Mouse (Mus musculus) left cerebral cortex, postnatal 36 days (tissue): ENCODE data around the gene Farp2. TPM values are rescaled to one million over a fixed set of nuclear protein-coding genes. Genes with fewer than 3 reads are reported as not detected.

ENCODE experiments used
- DNase-seq, 2 experiments: peaks; one replicate each; pipeline ENCODE4 v3.0.0; 2021 to 2022; ENCODE audit warnings: low spot score in 2 of 2, mixed read lengths in 1 of 2
- intact Hi-C: fragments of 180-260 bp; cut with DNase I; formaldehyde crosslinking; loops from one replicate; pipeline ENCODE4 v1.15.1; 2025
- total RNA-seq, 2 experiments: library from RNA; stranded (reverse); gene quantifications; 2 replicates each; pipeline ENCODE4 v1.2.3; 2021

Gene Farp2
- total RNA-seq, 2 experiments from 2014 or later, result 11.5 to 12.1 TPM

GRCm38 (mm10) chr1:93543196-93543595 lies 31.3 kb downstream of the Farp2 start:
- no peak for DNase-seq
- intact Hi-C loops, result no loop called here

GRCm38 (mm10) chr1:93547286-93547685 lies 35.4 kb downstream of the Farp2 start:
- intact Hi-C loops, result no loop called here

DNA sequence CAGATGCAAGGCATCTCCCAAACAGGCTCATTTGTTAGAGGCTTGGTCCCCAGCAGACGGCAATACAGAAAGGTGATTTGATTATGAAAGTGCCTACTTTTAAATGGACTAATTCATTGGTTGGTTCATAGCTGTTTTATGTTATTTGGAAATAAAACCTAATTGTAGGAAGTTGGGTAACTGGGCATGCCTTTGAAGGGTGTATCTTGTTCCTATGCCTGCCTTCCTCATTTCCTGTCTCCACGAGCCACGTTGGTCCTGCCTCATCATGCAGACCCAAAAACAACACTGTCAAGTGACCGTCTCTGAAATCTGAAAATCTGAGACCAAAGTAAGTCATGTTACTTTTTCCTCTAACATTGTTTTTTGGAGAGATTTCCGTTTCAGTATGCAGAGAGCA lies 39.5 kb downstream of the Farp2 start:
- no peak for DNase-seq
- intact Hi-C loops, result no loop called here

More at GRCm38 (mm10) chr1:93547286-93547685, 35.4 kb downstream of the Farp2 start:
- no peak for DNase-seq

- intact Hi-C loops, result no loop called here
- no peak for DNase-seq
Measured at GRCm38 (mm10) chr1:93563224-93563623, 51.3 kb downstream of the Farp2 start.

DNA sequence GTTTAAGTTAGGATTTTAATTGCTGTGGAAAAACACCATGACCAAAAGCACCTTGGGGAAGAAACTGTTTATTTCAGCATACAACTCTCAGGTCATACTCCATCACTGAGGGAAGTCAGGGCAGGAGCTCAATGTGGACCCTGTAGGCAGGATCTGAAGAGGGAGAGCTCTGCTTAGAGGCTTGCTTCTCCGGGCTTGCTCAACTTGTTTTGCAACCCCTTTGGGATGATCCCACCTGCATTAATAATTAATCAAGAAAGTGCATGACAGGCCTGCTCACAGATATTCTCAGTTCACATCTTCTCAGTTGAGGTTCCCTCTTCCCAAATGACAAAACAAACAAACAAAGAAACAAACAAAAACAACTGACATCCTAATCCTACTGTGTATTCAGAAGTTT lies 51.8 kb downstream of the Farp2 start:
- intact Hi-C loops, result no loop called here
- no peak for DNase-seq

- intact Hi-C loops, result no loop called here
- no peak for DNase-seq
Measured at GRCm38 (mm10) chr1:93564781-93565180, 52.9 kb downstream of the Farp2 start.

DNA sequence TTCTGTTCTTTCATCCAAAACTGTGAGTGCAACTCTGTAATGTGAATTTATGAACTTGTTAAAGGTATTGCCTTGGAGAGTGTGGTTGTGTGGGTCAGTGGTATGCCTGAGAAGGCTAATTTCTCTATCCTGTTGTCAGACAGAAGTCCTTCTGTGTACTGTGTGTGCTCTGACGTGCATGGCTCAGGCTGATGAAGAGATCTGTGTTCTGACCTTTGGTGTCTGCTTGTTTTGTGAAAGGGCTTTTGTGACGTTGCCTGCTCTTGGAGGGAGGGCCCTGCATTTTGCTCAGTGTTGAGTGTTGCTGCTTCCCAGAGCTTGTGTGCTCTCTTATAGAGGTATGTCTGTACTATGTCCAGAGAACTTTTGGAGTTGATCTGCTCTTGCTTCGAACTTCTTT lies 55.1 kb downstream of the Farp2 start:
- intact Hi-C loops, result no loop called here
- no peak for DNase-seq

DNA sequence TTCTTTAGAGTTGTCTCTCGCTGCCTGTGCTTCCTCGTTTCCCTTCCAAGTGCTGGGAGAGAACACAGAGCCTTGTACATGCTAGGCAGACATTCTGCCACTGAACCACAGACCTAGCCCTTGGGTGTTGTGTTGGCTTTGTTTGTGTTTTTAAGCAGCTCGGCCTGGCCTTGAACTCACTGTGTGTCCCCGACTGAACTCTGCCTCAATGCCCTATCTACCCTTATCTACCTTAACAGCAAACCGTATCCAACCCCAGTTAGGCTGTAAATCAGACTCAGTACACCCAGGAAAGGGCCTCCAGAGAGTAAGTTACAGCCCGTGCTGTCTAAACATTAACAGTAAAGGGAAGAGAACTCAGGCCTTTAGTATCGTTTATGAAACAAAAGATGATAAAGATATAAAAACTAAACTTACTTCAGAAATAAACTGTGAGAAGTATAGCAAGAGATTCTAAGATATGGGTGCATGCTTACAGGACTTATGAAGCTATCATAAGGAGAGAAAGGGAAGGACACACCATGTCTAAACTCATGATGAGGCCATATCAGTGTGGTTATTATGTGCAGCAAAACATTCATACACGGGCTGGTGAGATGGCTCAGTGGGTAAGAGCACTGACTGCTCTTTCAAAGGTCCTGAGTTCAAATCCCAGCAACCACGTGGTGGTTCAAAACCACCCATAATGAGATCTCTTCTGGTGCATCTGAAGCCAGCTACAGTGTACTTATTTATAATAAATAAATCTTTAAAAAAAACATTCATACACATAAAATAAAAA lies 56.0 kb downstream of the Farp2 start:
- no peak for DNase-seq
- intact Hi-C loops, result no loop called here

GRCm38 (mm10) chr1:93577066-93577465 lies 65.2 kb downstream of the Farp2 start:
- DNase-seq, result peak in 1 of 2 experiments; percentile 9
- intact Hi-C loops, result no loop called here

DNA sequence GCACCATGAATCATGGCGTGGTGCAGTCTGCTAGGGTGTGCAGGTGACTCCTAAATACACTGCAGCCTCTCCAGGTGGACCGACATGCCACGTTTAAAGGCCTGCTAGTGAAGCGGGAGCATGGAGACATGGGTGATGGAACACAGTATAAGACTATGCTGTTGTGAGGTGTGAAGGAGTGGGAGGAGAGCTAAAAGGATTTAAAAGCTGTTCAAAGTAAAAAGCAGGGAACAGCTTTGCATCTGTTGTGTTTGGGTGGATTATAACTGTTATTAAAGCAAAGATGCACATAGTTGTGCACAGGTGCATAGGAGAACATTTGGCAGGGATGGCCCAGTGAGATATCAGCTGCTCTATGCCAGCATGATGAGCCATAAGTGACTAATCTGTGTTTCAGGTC lies 66.0 kb downstream of the Farp2 start:
- peak; percentile 51 to 62 for DNase-seq
- intact Hi-C loops, result no loop called here

GRCm38 (mm10) chr1:93581545-93581944 lies 69.7 kb downstream of the Farp2 start:
- no peak for DNase-seq
- intact Hi-C loops, result no loop called here

GRCm38 (mm10) chr1:93588346-93588745 lies 76.5 kb downstream of the Farp2 start:
- intact Hi-C loops, result no loop called here

GRCm38 (mm10) chr1:93593960-93594359 lies 82.1 kb downstream of the Farp2 start:
- intact Hi-C loops, result no loop called here
- DNase-seq, result no peak

More at GRCm38 (mm10) chr1:93588346-93588745, 76.5 kb downstream of the Farp2 start:
- no peak for DNase-seq

- no peak for DNase-seq
- intact Hi-C loops, result no loop called here
Measured at GRCm38 (mm10) chr1:93595916-93596315, 84.0 kb downstream of the Farp2 start.

DNA sequence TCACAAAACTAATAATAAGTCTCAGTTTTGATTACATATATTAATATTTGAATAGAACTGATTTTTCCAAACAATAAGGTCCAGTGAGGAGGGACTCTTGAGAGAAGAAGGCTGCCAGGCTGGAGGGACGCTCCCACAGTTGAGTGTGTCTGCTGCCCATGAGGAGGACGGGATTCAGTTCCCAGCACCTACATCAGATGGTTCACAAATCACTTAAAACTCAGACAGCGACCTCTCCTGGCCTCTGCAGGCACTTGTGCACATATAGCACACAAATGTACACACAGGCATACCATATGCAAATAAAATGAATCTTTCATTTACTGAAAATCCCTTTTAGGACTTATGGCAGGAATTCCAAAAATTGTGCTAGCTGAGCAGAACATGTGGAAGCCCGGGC lies 91.0 kb downstream of the Farp2 start:
- intact Hi-C loops, result no loop called here
- no peak for DNase-seq

DNA sequence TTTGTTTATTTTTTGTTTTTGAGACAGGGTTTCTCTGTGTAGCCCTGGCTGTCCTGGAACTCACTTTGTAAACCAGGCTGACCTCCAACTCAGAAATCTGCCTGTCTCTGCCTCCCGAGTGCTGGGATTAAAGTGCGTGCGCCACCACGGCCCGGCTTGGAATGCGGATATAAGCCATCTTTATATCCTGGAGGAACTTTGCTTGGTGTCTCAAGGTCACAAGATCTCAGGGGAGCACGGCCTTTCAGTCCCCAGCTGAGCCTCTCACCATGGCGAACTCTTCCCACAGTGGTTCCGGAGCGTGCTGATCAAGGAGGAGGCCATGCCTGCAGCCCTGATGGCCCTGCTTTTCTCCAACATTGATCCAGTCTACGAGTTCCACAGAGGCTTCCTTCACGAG lies 92.0 kb downstream of the Farp2 start:
- DNase-seq, result no peak
- intact Hi-C loops, result no loop called here

DNA sequence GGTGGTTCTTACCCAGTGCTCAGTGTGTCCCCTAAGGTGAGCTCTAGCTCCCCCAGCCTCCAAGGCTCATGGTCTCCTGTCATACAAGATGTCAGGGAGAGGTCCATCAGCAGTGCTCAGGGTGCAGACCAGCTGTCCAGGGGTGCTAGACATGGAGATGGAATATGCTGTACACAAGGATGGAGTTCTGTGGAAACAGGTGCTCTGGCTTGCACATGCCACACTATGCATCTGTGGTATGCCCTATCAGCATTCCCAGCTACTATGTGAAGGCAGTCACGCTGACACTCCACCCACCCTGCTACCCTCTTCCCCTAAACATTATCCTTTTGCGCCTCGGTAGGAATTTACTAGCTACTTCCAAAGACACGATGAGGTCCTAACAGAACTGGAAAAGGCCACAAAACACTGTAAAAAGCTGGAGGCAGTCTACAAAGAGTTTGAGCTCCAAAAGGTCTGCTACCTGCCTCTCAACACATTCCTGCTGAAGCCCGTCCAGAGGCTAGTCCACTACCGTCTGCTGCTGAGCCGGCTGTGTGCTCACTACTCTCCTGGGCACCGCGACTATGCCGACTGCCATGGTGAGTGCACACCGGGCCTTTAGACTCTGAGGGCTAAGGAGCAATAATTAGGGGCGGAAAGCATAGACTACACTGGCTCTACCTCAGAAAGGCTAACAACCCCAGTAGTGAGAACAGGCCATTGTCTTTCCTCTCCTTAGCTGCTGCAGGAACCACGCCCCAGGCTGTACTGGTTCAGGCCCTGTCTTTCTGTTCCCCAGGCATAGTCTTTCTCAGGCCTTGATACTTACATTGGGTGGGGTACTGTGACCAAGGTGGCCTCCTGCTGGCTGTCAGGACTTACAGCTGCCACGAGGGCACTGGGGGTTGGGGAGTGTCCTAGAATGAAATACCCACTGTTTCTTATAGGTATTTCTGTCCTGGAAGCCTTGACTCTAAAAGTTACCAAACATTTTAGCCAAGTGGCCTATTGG lies 95.5 kb downstream of the Farp2 start:
- DNase-seq, result no peak
- intact Hi-C loops, result no loop called here

GRCm38 (mm10) chr1:93608696-93609245 lies 96.9 kb downstream of the Farp2 start:
- no peak for DNase-seq
- intact Hi-C loops, result no loop called here

DNA sequence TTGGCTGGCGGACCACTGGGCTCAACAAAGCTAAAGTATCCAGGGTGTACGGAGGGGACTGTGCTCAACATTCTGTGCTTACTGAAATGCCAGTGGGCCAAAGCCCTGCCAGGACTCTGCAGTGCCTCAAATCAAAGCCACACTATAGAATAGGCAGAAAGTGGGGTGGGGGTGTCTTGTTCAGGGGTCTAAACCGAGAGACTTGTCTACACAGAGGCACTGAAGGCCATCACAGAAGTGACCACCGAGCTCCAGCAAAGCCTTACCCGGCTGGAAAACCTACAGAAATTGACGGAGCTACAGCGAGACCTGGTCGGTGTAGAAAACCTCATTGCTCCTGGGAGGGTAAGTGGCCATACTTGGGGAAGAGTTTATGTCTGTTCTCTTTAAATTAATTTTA lies 97.9 kb downstream of the Farp2 start:
- DNase-seq, result no peak
- intact Hi-C loops, result no loop called here

DNA sequence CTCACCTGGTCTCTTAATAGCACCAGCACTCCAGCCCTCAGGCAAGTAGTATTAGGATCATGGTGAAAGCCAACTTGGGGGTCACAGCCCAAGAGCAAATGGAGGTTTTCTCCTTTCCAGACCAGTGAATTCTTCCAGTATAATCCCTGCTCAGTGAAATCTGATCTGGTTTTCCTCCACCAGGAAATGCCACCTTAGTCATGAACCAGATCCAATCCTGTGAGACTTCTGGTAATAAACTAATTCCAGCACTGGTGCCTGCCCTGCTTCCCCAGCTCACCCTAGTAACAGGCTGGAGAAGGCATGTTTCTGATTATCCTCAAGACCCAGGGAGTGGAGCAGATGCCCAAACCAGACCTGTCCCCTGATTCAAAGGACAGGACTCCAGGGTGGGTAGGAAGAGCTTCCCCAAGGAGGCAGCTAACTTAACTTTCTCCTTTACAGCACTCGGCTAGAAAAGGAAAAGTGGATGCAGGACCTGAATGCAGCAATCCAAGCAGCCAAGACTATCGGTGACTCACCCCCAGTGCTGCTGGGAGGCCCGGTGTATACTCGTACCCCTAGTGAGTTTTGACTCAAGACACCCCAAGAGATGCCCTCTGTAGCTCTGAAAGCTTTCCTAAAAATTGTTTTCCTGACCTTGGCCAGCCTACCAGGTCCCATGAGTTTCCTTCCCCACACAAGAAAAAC lies 106.3 kb downstream of the Farp2 start:
- DNase-seq, result no peak
- intact Hi-C loops, result no loop called here
